In genomic region chr6:18639712-18640383, GRCm38 (mm10) we compare ENCODE assay signal across 12 mouse cellular contexts.
A peak's percentile ranks its signal among the peaks of the same experiment; 100 is the strongest.
DNase-seq lines count a peak whose midpoint lies in the region; ATAC-seq and TF ChIP-seq lines count a peak whose summit lies in the region.
"Had no signal": no experiment of that assay in that cellular context is flagged by ENCODE, and none has a peak within 500 bp of the region (broad histone marks: within the 10 kb centered on the region; RNA-seq: fewer than 3 reads in every experiment).

No protein-coding gene starts in this region.

- peak; percentile 52; the same call in 1 of the 2 replicates for ATAC-seq in hindbrain, embryonic 13.5 days (ENCODE audit: low FRiP score)
- no peak for ATAC-seq in forebrain, embryonic 13.5 days
- ATAC-seq in forebrain, postnatal 0 days: no peak; the same call in 1 of the 2 replicates
- ATAC-seq: forebrain, embryonic 14.5 days had no signal

- no peak overlapping the region for H3K4me3 ChIP-seq in hindbrain, embryonic 13.5 days
- H3K4me3 ChIP-seq in forebrain, embryonic 13.5 days: no peak overlapping the region
- H3K4me3 ChIP-seq in forebrain, postnatal 0 days (ENCODE audit: low read depth, low read length): no peak overlapping the region
- H3K4me3 ChIP-seq: liver, embryonic 13.5 days; neural tube, embryonic 12.5 days; stomach, embryonic 15.5 days had no signal

- 13% methylated on average over 3 of the region's 3 CpGs for WGBS in hindbrain, embryonic 13.5 days
- WGBS in forebrain, embryonic 13.5 days: 21% methylated on average over 3 of the region's 3 CpGs
- 26% methylated on average over 3 of the region's 3 CpGs for WGBS in forebrain, postnatal 0 days

- no peak for TF ChIP-seq CTCF in brain, embryonic 14.5 days (IDR thresholded peaks at IDR 0.05; ENCODE audit: borderline replicate concordance, extremely low read depth, insufficient read depth, insufficient read length)
- TF ChIP-seq CTCF in forebrain, postnatal 0 days (IDR thresholded peaks at IDR 0.05; ENCODE audit: low read depth): no peak

- intact Hi-C loops in left cerebral cortex, postnatal 25 days (cut with DNase I): loop anchor here (1.0 to 10.0 kb wide), 4 partner anchors 25 to 235 kb away; no protein-coding TSS in a partner anchor

- peak; percentile 42 to 74 for DNase-seq in frontal cortex, postnatal 36 days (ENCODE audit: low spot score in 2 of 2)
- DNase-seq in frontal cortex, postnatal 10 days (ENCODE audit: low spot score in 2 of 2): no peak
- peak; percentile 38 for DNase-seq in brain, embryonic 14.5 days (ENCODE audit: low read depth)
- DNase-seq in left cerebral cortex, postnatal 25 days (ENCODE audit: low spot score in 2 of 2): peak; percentile 31 to 93
- no peak for DNase-seq in forebrain, postnatal 0 days
- DNase-seq in c-Kit-positive CD71-positive TER-119-positive erythroid progenitor cells, embryonic 14.5 days (ENCODE audit: low spot score): no peak
- DNase-seq: liver, embryonic 13.5 days had no signal

- TF ChIP-seq POLR2A in brain, embryonic 14.5 days (IDR thresholded peaks at IDR 0.05; ENCODE audit: borderline replicate concordance, extremely low read depth, insufficient read depth, insufficient read length, poor library complexity, severe bottlenecking): no peak

- H3K4me1 ChIP-seq in hindbrain, embryonic 13.5 days (replicated peaks): no peaks in the 10 kb centered on the region
- no peaks in the 10 kb centered on the region for H3K4me1 ChIP-seq in forebrain, embryonic 13.5 days
- H3K4me1 ChIP-seq in forebrain, postnatal 0 days (ENCODE audit: insufficient read depth): no peaks in the 10 kb centered on the region
- H3K4me1 ChIP-seq: liver, embryonic 13.5 days; neural tube, embryonic 12.5 days; stomach, embryonic 15.5 days had no signal

- no peak overlapping the region for H3K27ac ChIP-seq in hindbrain, embryonic 13.5 days
- H3K27ac ChIP-seq in forebrain, embryonic 13.5 days: no peak overlapping the region
- H3K27ac ChIP-seq in forebrain, postnatal 0 days (ENCODE audit: low read depth, low read length): no peak overlapping the region
- H3K27ac ChIP-seq: liver, embryonic 13.5 days; neural tube, embryonic 12.5 days; stomach, embryonic 15.5 days had no signal

- no peaks in the 10 kb centered on the region for H3K9me3 ChIP-seq in hindbrain, embryonic 13.5 days
- H3K9me3 ChIP-seq in forebrain, embryonic 13.5 days (replicated peaks): no peaks in the 10 kb centered on the region
- H3K9me3 ChIP-seq in forebrain, postnatal 0 days (ENCODE audit: low read length): no peaks in the 10 kb centered on the region
- H3K9me3 ChIP-seq: liver, embryonic 13.5 days; neural tube, embryonic 12.5 days; stomach, embryonic 15.5 days had no signal

- H3K9ac ChIP-seq in hindbrain, embryonic 13.5 days: no peak overlapping the region
- H3K9ac ChIP-seq in forebrain, embryonic 13.5 days: no peak overlapping the region
- H3K9ac ChIP-seq in forebrain, postnatal 0 days: no peak overlapping the region
- H3K9ac ChIP-seq: liver, embryonic 13.5 days; neural tube, embryonic 12.5 days; stomach, embryonic 15.5 days had no signal

- no peak overlapping the region for H3K4me2 ChIP-seq in hindbrain, embryonic 13.5 days
- H3K4me2 ChIP-seq in forebrain, embryonic 13.5 days: no peak overlapping the region
- no peak overlapping the region for H3K4me2 ChIP-seq in forebrain, postnatal 0 days (ENCODE audit: low read depth)
- H3K4me2 ChIP-seq: liver, embryonic 13.5 days; neural tube, embryonic 12.5 days; stomach, embryonic 15.5 days had no signal

- no peaks in the 10 kb centered on the region for H3K27me3 ChIP-seq in hindbrain, embryonic 13.5 days
- H3K27me3 ChIP-seq in forebrain, embryonic 13.5 days: no peaks in the 10 kb centered on the region
- H3K27me3 ChIP-seq in forebrain, postnatal 0 days (ENCODE audit: insufficient read depth, low read length): no peaks in the 10 kb centered on the region
- H3K27me3 ChIP-seq: liver, embryonic 13.5 days; neural tube, embryonic 12.5 days; stomach, embryonic 15.5 days had no signal

- H3K36me3 ChIP-seq in hindbrain, embryonic 13.5 days: no peaks in the 10 kb centered on the region
- no peaks in the 10 kb centered on the region for H3K36me3 ChIP-seq in forebrain, embryonic 13.5 days (ENCODE audit: poor library complexity, severe bottlenecking)
- H3K36me3 ChIP-seq in forebrain, postnatal 0 days (ENCODE audit: insufficient read depth): no peaks in the 10 kb centered on the region
- H3K36me3 ChIP-seq: liver, embryonic 13.5 days; neural tube, embryonic 12.5 days; stomach, embryonic 15.5 days had no signal

Comparison
In these comparisons a context has a peak if more than half of its experiments do, and no peak if none do; other contexts are left out.
1. DNase-seq: peak in frontal cortex, postnatal 36 days (2 of 2), brain, embryonic 14.5 days (single experiment) and left cerebral cortex, postnatal 25 days (2 of 2); none in frontal cortex, postnatal 10 days (0 of 2), forebrain, postnatal 0 days (single experiment) and c-Kit-positive CD71-positive TER-119-positive erythroid progenitor cells, embryonic 14.5 days (single experiment).